Mouse (Mus musculus) heart, postnatal 14 days (tissue): Measurements from ENCODE around the gene Nalcn. TPM values are rescaled to one million over a fixed set of nuclear protein-coding genes. Genes with fewer than 3 reads are reported as not detected.
"Not testable (repeated sequence)": the region's sequence is repeated elsewhere in the genome, so short reads cannot be mapped to it uniquely, and the experiment has no call there.

Source experiments
- DNase-seq, 2 experiments: peaks; one replicate each; pipeline ENCODE4 v3.0.0; 2021 to 2022
- intact Hi-C: fragments of 180-260 bp; cut with DNase I; formaldehyde crosslinking; loops from one replicate; pipeline ENCODE4 v1.15.1; 2025
- long read RNA-seq, 2 experiments: library from polyadenylated mRNA; stranded (forward); transcript quantifications; one replicate each; pipeline ENCODE4 v2.0.0; 2021
- total RNA-seq, 2 experiments: library from RNA; stranded (reverse); gene quantifications; 2 replicates each; pipeline ENCODE4 v1.2.3; 2021

Gene Nalcn
- total RNA-seq, result under 1 TPM; 0.15 to 0.24 TPM
- long read RNA-seq, experiment 1, result 0 reads
- long read RNA-seq, experiment 2, full-length matches to known transcripts, result 1 of 1 reads
- long read RNA-seq, experiment 2, partial matches to known transcripts, result 0 of 1 reads
- long read RNA-seq, experiment 2, other reads (novel, unspliced or antisense), result 0 of 1 reads

DNA sequence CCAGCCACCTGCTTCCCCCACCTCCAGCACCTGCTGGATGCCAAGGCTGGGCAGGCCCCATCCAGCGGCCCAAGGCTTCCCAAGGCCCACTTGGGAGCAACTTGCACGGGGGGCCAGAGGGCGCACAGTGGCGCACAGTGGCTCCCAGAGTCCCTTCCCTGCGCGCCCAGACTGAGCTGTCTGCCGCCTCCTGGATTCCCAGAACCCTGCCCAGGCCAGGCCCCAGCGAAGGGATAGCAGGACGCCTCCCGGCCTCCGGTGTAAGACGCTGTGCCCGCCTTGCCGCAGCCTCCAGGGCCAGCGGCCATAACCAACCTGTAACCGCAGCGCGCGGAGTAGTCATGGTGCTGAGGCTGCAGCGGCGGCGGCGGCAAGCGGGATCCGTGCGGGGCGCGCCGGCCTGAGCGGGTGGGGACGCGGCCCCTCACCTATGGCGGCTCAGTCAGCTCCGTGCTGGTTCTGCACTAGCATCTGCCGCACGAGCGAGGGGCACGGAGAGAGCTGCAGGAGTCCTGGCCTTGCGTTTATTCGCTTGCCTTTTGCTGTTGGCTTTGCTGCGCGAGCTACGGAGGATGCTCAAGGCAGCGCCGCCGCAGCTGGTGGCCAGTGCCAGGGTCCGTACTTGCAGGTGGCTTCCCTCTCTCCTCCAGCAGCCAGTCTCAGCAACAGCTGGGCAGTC is at the start of gene Nalcn:
Nalcn (minus strand) TSS at position 644 of the 679 bp plus-strand sequence.
- peak in 1 of 2 experiments; percentile 0 for DNase-seq
- intact Hi-C loops, result no loop called here

DNA sequence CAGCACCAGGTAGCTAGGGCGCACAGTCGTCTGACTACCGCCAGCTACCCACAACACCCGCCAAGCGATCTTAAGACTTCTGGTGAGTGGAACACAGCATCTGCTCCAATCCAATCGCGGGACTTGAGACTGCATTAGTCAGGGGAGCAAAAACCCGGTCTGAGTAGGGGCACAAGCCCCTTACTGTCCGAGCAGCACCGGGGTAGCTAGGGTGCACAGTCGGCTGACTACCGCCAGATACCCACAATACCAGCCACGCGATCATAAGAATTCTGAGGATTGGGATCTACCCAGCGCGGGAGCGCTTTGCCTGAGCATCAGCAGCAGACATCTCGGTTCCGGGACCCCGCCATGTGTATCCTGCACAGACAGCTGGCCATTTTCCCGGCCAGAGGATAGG is 44.1 kb upstream of the Nalcn start:
- DNase-seq, intact Hi-C loops: not testable (repeated sequence)

DNA sequence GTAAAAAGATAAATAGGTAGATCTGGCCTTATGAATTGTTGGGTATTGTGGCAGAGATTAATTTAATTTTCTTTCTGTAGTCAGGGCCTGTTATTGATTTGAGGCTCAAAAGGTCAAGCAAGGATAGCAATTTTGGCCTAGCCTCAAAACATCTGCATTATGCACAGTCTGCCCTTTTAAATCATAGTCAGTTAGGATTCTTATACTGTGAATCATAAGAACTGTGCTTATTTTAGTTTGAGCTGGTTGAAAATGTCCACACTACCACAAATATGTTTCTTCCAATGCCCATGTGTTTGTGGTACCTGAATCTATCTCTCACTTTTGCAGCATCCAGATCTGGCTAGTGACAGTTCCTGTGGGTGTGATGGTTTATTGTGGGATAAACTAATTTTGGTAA is 37.5 kb upstream of the Nalcn start:
- DNase-seq, result no peak
- intact Hi-C loops, result no loop called here

DNA sequence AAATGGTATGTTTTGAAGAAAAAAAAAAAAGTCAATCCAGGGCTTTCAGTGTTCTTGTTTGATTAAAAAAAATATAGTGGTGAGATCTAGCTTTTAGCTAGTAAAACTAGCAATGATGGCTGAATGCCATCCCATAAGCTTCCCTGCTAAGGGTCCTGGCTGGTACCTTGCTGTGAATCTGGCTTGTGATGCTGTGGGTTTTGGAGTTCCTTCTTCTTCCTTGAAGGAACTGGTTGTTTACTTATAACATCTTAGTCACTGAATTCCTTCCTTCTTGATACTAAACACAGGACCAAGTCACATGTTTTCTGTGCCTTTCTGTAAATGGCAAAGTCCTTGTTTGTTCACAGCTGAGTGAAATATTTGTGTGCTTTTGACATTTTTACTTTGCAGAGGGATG is 36.3 kb upstream of the Nalcn start:
- DNase-seq, result no peak
- intact Hi-C loops, result no loop called here

DNA sequence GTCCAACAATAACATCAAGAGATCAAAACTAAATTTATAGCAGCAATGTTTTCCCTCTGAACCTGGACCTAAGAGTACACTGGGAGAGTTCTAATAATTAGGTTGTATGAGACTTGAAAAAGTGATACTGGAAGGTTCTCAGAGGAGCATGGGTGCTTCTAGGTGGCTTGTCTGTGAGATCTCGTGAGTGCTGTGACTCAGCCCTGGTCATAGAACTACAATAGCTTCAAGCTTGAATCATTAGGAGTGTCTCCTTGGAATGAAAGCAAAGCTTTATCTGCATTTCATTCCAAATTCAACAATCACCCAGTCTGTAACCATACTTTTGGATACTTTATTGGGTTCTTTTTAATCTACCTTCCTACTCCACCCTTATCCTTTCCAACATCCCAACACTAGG is 35.4 kb upstream of the Nalcn start:
- intact Hi-C loops, result no loop called here
- no peak for DNase-seq

DNA sequence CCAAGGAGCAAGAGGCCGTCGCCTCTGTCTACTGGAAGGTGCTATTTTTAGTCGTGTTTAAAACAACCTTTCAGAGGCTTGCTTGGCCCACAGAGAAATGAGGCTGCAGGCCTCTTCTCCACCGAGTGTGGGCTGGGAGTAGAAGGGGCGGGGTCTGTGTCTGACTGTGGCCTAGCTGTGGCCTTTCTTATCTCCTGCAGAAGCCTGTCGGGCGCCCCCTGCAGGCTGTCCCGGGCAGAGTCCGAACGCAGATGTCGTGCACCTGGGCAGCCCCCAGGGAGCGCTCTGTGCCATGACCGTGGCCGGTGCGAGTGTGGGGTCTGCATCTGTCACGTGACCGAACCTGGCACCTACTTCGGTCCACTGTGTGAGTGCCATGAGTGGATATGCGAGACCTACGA is 34.1 kb upstream of the Nalcn start:
- peak; percentile 24 to 28 for DNase-seq

DNA sequence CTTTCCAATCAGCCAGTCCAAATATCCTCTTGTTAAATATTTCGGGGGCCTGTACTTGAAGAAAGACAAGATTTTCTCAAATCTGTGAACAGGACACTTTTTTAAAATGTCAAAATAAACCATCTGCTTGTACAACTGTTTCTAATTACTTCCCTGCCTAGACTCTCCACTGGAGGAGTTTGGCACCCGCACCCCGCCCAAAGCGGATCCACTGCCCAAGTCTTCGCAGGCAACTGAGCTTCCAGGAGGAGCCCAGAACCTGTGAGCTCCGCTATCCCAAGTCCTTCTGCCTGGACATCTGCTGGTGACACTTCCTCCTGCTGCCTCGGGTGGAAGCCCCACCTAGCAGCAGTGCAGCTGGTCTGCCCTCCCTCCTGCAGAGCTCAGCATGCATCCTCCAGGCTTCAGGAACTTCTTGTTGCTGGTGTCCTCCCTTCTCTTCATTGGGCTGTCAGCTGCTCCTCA is 33.0 kb upstream of the Nalcn start, which contains the start of gene Itgbl1:
Itgbl1 (plus strand) TSS at position 51 of the 465 bp plus-strand sequence.
- DNase-seq, result peak; percentile 11
- intact Hi-C loops, result no loop called here

More for the DNA sequence above, 34.1 kb upstream of the Nalcn start:
- intact Hi-C loops, result no loop called here

DNA sequence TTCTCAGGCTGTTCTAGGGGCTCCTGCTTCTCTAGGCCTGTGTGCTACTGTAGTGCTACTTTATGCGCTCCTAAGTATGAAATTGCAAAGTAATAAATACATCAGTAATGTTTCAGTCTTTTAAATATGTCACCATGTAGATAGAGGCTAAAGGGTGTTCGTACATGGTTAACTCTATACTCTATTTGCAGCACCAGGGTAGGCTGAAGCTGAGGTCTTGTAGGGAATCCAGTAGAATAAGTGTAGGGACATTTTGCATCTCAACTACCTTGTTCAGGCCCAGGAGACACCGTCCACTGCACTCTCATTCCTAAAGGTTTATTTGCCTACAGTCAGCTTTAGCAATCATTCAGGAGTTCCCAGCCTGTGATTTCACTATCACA is 227 bp upstream of the Nalcn start:
- intact Hi-C loops, result no loop called here
- DNase-seq, result no peak

DNA sequence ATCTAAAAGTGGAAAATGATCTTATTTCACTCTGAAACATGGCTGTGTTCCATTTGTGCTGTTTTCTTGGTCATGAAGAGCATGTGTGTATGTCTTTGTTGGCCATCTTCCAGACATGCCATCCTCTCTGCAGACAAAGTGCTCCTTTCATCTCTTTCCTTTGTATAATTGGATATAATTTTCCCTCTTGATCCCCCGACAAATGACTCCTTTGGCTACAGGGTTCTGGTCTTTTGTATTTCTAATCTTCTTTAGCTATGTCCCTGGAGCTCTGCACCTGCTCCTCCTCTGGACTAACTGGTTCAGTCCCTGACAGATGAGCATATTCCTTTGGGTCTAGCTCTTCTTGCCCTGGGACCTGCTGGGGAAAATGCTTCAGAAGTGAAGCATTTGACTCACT is 4.0 kb downstream of the Nalcn start:
- intact Hi-C loops, result no loop called here
- DNase-seq, result no peak

DNA sequence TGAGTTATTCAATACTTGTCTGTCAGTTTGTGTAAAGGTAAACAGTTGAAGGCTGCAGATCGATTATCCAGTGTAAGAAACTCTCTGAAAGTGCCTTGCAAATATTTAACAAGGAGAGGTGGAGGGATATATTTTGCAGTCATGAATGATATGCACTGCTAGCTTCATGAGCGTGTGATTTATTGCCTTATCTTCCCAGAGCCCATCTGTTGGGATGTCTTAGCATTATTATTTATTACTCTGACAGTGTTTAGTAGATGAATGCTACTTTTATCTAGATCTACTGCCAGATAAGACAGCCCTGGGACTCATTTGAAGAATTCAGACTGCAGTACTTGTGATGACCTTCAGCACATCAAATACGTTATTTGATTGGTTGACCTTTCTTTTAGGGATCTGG is 31.7 kb downstream of the Nalcn start:
- no peak for DNase-seq
- intact Hi-C loops, result no loop called here

DNA sequence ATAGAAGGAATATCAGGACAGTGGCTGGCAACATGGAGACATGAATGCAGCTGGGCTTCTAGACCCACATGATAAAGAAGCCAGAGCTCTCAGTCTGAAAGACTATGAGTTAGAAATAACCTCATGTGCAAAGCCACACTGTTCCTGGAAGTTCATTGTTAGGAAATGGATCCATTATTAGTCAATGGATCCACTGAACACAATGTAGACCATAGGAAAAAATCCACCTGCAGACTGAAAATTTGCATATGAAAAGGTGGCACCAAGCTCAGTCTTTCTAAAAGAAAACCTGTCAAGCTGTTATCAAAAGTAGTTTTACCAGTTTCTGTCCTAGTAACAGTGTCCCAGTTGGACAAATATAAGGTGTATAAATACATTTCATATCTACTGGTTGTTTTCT is 39.5 kb downstream of the Nalcn start:
- intact Hi-C loops, result no loop called here
- no peak for DNase-seq

DNA sequence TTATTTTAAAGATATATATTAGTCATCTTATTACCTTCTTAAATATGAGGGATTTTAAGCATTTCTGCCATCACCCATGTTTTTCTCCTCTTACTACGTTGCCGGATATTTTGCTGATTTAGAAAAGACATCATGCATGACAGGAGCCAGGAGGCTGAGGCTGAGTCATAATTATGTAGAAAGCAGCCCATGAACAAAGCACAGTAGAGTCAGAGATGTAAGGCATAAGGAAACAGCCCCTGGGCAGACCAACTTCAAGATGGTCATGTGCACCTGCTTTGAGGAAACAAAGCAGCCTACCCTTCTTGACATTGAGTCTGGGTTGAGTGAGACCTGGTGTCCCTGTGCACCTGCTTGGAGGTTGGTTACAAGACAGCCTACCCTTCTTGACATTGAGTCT is 44.5 kb downstream of the Nalcn start:
- no peak for DNase-seq
- intact Hi-C loops, result no loop called here

DNA sequence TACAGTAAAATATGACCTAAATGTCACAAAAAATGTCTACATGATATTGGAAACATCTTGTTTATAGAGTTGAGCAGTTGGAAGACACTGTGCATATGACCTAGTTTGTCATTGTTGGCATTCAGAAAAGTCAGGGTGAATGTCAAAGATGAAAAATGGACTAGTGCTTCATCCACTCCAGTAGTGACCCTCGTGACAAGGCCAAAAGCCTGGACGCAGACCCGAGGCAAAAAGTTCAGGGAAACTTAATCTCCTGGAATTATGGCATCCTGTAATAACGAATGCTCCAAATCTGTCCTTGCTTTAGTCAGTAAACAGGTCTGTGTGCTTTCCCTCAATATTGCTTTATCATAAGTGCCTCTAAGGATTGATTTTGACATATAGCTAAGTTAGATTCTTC is 51.6 kb downstream of the Nalcn start:
- intact Hi-C loops, result no loop called here
- DNase-seq, result no peak

DNA sequence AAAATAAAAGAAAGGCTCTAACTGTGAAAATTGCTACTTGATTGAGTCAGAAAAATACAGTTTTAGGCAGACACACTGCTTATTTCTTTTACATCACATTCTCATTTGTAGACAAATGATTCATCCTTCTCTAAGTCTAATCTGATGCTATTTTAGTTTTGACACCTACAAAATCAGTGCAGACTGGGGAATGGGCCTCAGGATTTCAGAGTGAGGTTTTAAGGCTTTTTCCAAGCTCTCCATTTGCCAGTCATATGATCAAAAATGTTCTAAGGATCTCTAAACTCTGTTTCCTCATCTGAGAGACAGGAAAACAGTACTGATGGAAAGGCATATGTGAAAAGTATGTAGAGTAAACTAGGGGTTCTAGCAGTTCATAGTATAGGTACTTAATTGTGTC is 52.0 kb downstream of the Nalcn start:
- DNase-seq, result no peak
- intact Hi-C loops, result no loop called here

DNA sequence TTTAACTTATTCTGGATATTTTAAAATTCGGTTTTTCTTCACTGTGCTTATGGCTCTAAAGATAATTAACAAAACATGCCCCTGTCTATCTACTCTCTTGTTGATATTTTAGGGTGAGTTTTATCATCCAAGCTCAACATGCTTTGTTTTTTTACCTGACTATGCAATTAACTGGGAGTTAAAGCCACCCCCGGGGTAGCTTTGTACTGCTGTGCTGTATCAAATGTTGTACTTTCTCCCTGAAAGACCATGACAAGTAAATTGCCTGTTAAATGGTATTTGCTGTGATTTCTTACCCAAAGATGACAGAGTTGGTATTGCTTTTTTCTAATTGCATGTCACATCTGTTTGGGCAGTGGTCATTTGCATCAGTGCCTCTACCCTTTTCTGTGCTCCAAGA is 60.3 kb downstream of the Nalcn start:
- intact Hi-C loops, result no loop called here
- DNase-seq, result no peak

DNA sequence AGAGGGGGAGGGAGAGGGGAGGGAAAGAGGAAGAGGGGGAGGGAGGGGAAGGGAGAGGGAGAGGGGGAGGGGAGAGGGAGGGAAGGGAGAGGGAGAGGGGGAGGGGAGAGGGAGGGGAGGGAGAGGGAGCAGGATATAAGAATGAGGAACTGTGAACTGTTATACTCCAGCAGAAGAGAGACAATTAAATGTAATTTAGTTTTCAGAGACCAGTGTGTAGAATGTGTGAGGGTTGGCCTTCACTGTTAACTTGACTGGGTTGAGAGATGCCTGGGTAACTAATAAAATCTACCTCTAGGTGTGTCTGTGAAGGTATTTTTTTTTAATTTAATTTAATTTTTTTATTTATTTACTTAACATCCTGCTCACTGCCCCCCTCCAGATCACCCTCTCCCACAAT is 71.4 kb downstream of the Nalcn start:
- intact Hi-C loops, result no loop called here
- no peak for DNase-seq

DNA sequence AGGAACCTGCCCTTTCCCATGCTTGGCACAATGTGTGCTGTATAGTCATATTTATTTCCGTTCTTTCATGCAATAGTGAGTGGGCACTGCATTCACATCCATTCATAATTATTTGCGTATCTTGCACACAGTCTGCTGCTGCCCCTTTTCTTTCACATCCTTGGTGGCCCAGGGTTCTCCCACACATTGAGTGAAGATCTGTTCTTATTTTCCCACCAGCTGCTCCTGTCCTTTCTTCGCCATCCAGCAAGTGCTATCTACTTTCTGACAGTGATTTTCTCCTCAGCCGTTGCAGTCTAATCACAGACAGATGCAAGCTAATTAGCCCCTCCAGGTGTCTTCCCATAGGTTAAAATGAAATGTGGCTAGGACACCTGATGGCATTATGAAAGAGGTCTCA is 72.0 kb downstream of the Nalcn start:
- intact Hi-C loops, result no loop called here
- DNase-seq, result no peak

DNA sequence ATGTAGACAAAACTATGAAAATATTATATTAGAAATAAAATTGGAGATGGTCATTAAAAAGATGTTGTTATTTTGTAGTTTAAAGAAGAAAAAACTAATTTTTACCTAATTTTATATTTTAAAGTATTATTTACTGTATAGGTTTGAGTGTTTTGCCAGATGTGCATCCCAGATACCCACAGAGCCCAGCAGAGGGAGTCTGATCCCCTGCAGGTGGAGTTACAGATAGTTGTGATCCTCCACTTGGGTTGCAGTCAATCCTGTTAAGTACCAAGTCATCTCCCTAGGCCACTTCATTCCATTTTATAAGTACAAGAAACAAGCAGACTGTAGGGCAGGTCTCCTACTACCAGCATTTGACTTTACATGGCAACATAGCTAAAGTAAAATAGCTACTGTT is 84.6 kb downstream of the Nalcn start:
- intact Hi-C loops, result no loop called here
- no peak for DNase-seq

DNA sequence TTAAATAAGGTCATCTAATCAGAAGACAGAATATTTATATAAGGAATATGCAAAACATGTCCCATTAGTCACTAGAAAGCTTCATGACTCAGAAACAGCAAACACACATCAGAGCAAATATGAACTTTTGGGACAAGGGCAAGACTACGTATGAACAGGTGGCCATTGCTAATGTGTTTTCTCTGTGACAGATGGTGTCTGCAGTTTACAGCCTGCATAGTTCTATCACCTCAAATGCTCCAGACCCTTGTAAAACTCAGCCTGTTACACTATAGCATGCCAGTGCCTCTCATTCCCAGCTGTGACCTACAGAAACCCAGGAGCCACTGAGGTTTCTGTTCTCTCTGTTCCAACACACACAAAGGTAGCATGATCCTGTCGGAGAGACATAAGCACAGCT is 91.3 kb downstream of the Nalcn start:
- intact Hi-C loops, result no loop called here
- no peak for DNase-seq

DNA sequence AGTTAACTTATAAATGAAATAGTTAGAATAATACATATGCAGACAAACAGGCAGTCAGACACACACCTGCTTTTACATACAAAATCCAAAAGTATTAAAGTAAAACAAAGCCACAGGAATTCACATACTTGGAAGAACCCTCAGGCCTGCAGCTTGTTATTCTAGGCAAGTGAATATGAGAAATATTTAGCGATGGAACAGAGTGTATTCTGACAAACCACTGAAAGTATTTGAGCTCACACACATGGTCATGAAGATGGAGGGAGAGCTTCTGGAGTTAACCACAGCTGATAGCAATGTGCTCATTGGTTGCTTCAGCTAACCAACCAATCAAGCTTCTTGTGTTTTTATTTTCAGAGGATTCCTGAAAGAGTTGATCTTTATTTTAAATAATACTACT is 93.9 kb downstream of the Nalcn start:
- intact Hi-C loops, result no loop called here
- no peak for DNase-seq

DNA sequence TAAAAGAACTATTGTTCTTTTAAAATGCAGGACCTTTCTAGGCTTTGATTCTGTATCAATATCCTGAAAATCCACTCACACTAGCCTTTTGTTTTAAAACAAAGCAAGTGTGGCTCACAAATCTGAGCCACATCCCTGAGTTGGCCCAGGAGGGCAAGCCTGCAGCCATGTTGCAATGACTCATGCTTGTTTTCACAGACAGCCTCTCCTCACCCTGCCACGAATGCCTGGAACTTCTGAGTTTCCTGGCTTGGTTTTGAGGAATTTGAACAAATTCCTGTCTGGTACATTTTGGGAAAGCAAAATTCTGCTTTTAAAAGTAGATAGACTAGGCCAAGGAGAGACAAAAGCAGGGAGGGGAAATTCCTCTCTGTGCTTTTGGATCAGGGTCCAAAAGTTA is 95.7 kb downstream of the Nalcn start:
- intact Hi-C loops, result no loop called here
- peak; percentile 20 for DNase-seq

DNA sequence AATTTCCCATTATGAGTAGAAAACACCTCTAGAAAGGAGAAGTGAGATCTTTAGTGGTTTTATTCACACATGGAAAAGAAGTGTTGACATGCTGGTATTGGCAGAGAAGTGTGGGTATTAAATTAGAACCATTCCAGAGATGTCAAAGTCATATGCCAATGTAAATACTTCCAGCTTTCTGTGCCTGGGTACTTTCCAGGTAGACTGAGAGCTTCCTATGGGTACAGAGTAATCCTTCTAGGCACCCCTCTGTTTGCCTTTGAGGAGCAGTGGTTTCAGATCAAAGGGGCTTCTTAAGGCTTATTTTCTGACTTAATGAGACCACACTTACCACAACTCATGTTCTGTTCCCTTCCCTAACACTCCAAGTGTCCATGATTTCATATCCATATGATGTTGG is 97.8 kb downstream of the Nalcn start:
- DNase-seq, result no peak
- intact Hi-C loops, result no loop called here
